Mouse (Mus musculus) urinary bladder, postnatal 10 days (tissue): ENCODE measurements around the gene Mybph.

Experiments
- DNase-seq: peaks from one replicate; pipeline ENCODE4 v3.0.0; 2022; ENCODE audit warnings: low spot score

Gene Mybph

GRCm38 (mm10) chr1:134188217-134188616, 5.0 kb upstream of the Mybph start:
- DNase-seq = no peak

GRCm38 (mm10) chr1:134188989-134189729, 4.1 kb upstream of the Mybph start:
- DNase-seq = no peak

GRCm38 (mm10) chr1:134191192-134191591, 2.1 kb upstream of the Mybph start:
- no peak for DNase-seq

GRCm38 (mm10) chr1:134192024-134192423, 1.2 kb upstream of the Mybph start:
- no peak for DNase-seq

GRCm38 (mm10) chr1:134193674-134194197, 488 bp downstream of the Mybph start:
- no peak for DNase-seq

- no peak for DNase-seq
Observed at GRCm38 (mm10) chr1:134194298-134195022, 1.2 kb downstream of the Mybph start.

- no peak for DNase-seq
Observed at GRCm38 (mm10) chr1:134195117-134195516, 1.9 kb downstream of the Mybph start.

- no peak for DNase-seq
Observed at GRCm38 (mm10) chr1:134195571-134195970, 2.3 kb downstream of the Mybph start.

GRCm38 (mm10) chr1:134195979-134196378, 2.7 kb downstream of the Mybph start:
- DNase-seq = no peak

GRCm38 (mm10) chr1:134196386-134196785, 3.1 kb downstream of the Mybph start:
- peak; percentile 23 for DNase-seq

- DNase-seq = no peak
Observed at GRCm38 (mm10) chr1:134197325-134197982, 4.2 kb downstream of the Mybph start.

- no peak for DNase-seq
Observed at GRCm38 (mm10) chr1:134198197-134198995, 5.1 kb downstream of the Mybph start.

GRCm38 (mm10) chr1:134200481-134200880, 7.2 kb downstream of the Mybph start:
- no peak for DNase-seq

GRCm38 (mm10) chr1:134200998-134201686, 7.9 kb downstream of the Mybph start:
- no peak for DNase-seq

GRCm38 (mm10) chr1:134201751-134202420, 8.6 kb downstream of the Mybph start:
- no peak for DNase-seq

- DNase-seq = no peak
Observed at GRCm38 (mm10) chr1:134204230-134204629, 11.0 kb downstream of the Mybph start.

GRCm38 (mm10) chr1:134205296-134206018, 12.2 kb downstream of the Mybph start:
- DNase-seq = no peak

GRCm38 (mm10) chr1:134206085-134206484, 12.8 kb downstream of the Mybph start:
- no peak for DNase-seq

GRCm38 (mm10) chr1:134210179-134210755, 17.0 kb downstream of the Mybph start:
- DNase-seq = no peak

GRCm38 (mm10) chr1:134211043-134211442, 17.8 kb downstream of the Mybph start:
- DNase-seq = no peak
